Mouse (Mus musculus): ENCODE measurements around the gene Xrcc4. TPM values are rescaled to one million over a fixed set of nuclear protein-coding genes. Genes with fewer than 3 reads are reported as not detected.
"Not testable (repeated sequence)": the region's sequence is repeated elsewhere in the genome, so short reads cannot be mapped to it uniquely, and the experiment has no call there.

The Xrcc4 gene
- polyA plus RNA-seq, 1 experiment from 2014 or later, result 12.5 TPM

GRCm38 (mm10) chr13:89780276-89780675 is 309.1 kb downstream of the Xrcc4 start:
- Histone ChIP-seq H3K36me3 (ENCODE audit: control insufficient read depth, insufficient read depth, low read length) (no peaks in the 10 kb centered on the region), H3K9ac (ENCODE audit: low read length) (no peak overlapping the region), H3K4me3 (ENCODE audit: low read depth, low read length) (no peak overlapping the region), H3K4me2 (ENCODE audit: low read length) (no peak overlapping the region), H3K4me1 (ENCODE audit: control insufficient read depth, insufficient read depth, low read length) (peaks cover 5% of the 10 kb centered on the region), H3K27ac (ENCODE audit: low read depth, low read length) (no peak overlapping the region), H3K27me3 (replicated peaks; ENCODE audit: control insufficient read depth, insufficient read depth, low read length) (no peaks in the 10 kb centered on the region), H3K9me3 (replicated peaks; ENCODE audit: control insufficient read depth, low read length) (no peaks in the 10 kb centered on the region)
- WGBS, result 52% methylated on average over 3 of the region's 3 CpGs
- ATAC-seq (no peak), DNase-seq (ENCODE audit: low spot score) (no peak)

GRCm38 (mm10) chr13:89779208-89779911 is 310.0 kb downstream of the Xrcc4 start:
- H3K27me3 ChIP-seq (replicated peaks; ENCODE audit: control insufficient read depth, insufficient read depth, low read length), result no peaks in the 10 kb centered on the region
- 47% methylated on average over 7 of the region's 7 CpGs for WGBS
- no peaks in the 10 kb centered on the region for H3K9me3 ChIP-seq (replicated peaks; ENCODE audit: control insufficient read depth, low read length)
- H3K27ac ChIP-seq (ENCODE audit: low read depth, low read length), result no peak overlapping the region
- peaks cover 5% of the 10 kb centered on the region for H3K4me1 ChIP-seq (ENCODE audit: control insufficient read depth, insufficient read depth, low read length)
- no peak overlapping the region for H3K4me2 ChIP-seq (ENCODE audit: low read length)
- DNase-seq (ENCODE audit: low spot score) (peak; percentile 92), ATAC-seq (peak; percentile 73; the same call in 1 of the 2 replicates)
- no peak overlapping the region for H3K9ac ChIP-seq (ENCODE audit: low read length)
- no peak overlapping the region for H3K4me3 ChIP-seq (ENCODE audit: low read depth, low read length)
- no peaks in the 10 kb centered on the region for H3K36me3 ChIP-seq (ENCODE audit: control insufficient read depth, insufficient read depth, low read length)

- Histone ChIP-seq H3K27ac (ENCODE audit: low read depth, low read length) (no peak overlapping the region), H3K27me3 (replicated peaks; ENCODE audit: control insufficient read depth, insufficient read depth, low read length) (no peaks in the 10 kb centered on the region), H3K36me3 (ENCODE audit: control insufficient read depth, insufficient read depth, low read length) (no peaks in the 10 kb centered on the region), H3K4me3 (ENCODE audit: low read depth, low read length) (no peak overlapping the region), H3K9ac (ENCODE audit: low read length) (no peak overlapping the region), H3K4me1 (ENCODE audit: control insufficient read depth, insufficient read depth, low read length) (peaks cover 5% of the 10 kb centered on the region), H3K4me2 (ENCODE audit: low read length) (no peak overlapping the region), H3K9me3 (replicated peaks; ENCODE audit: control insufficient read depth, low read length) (no peaks in the 10 kb centered on the region)
- ATAC-seq (0 out of 2 replicates have a peak, but pooled peaks have one; percentile 24), DNase-seq (ENCODE audit: low spot score) (no peak)
- WGBS, result 11% methylated on average over 1 of the region's 1 CpGs
Observed at GRCm38 (mm10) chr13:89777764-89778163, 311.6 kb downstream of the Xrcc4 start.

GRCm38 (mm10) chr13:89777146-89777545 is 312.3 kb downstream of the Xrcc4 start:
- Histone ChIP-seq H3K4me2 (ENCODE audit: low read length) (no peak overlapping the region), H3K27me3 (replicated peaks; ENCODE audit: control insufficient read depth, insufficient read depth, low read length) (no peaks in the 10 kb centered on the region), H3K9me3 (replicated peaks; ENCODE audit: control insufficient read depth, low read length) (no peaks in the 10 kb centered on the region), H3K4me3 (ENCODE audit: low read depth, low read length) (no peak overlapping the region), H3K4me1 (ENCODE audit: control insufficient read depth, insufficient read depth, low read length) (peaks cover 5% of the 10 kb centered on the region), H3K36me3 (ENCODE audit: control insufficient read depth, insufficient read depth, low read length) (no peaks in the 10 kb centered on the region), H3K27ac (ENCODE audit: low read depth, low read length) (no peak overlapping the region), H3K9ac (ENCODE audit: low read length) (no peak overlapping the region)
- 88% methylated on average over 1 of the region's 1 CpGs for WGBS
- ATAC-seq (no peak), DNase-seq (ENCODE audit: low spot score) (no peak)

- DNase-seq (ENCODE audit: low spot score) (no peak), ATAC-seq (no peak)
- no peaks in the 10 kb centered on the region for H3K27me3 ChIP-seq (replicated peaks; ENCODE audit: control insufficient read depth, insufficient read depth, low read length)
- H3K9ac ChIP-seq (ENCODE audit: low read length), result no peak overlapping the region
- H3K4me1 ChIP-seq (ENCODE audit: control insufficient read depth, insufficient read depth, low read length), result no peaks in the 10 kb centered on the region
- no peak overlapping the region for H3K4me3 ChIP-seq (ENCODE audit: low read depth, low read length)
- H3K27ac ChIP-seq (ENCODE audit: low read depth, low read length), result no peak overlapping the region
- H3K4me2 ChIP-seq (ENCODE audit: low read length), result no peak overlapping the region
- no peaks in the 10 kb centered on the region for H3K9me3 ChIP-seq (replicated peaks; ENCODE audit: control insufficient read depth, low read length)
- 88% methylated on average over 1 of the region's 1 CpGs for WGBS
- no peaks in the 10 kb centered on the region for H3K36me3 ChIP-seq (ENCODE audit: control insufficient read depth, insufficient read depth, low read length)
Observed at GRCm38 (mm10) chr13:89766551-89766950, 322.9 kb downstream of the Xrcc4 start.

GRCm38 (mm10) chr13:89765966-89766365 is 323.4 kb downstream of the Xrcc4 start:
- Histone ChIP-seq H3K4me3 (ENCODE audit: low read depth, low read length) (no peak overlapping the region), H3K9ac (ENCODE audit: low read length) (no peak overlapping the region), H3K4me2 (ENCODE audit: low read length) (no peak overlapping the region), H3K9me3 (replicated peaks; ENCODE audit: control insufficient read depth, low read length) (no peaks in the 10 kb centered on the region), H3K27ac (ENCODE audit: low read depth, low read length) (no peak overlapping the region), H3K4me1 (ENCODE audit: control insufficient read depth, insufficient read depth, low read length) (no peaks in the 10 kb centered on the region), H3K27me3 (replicated peaks; ENCODE audit: control insufficient read depth, insufficient read depth, low read length) (no peaks in the 10 kb centered on the region), H3K36me3 (ENCODE audit: control insufficient read depth, insufficient read depth, low read length) (no peaks in the 10 kb centered on the region)
- ATAC-seq (no peak), DNase-seq (ENCODE audit: low spot score) (no peak)
- WGBS, result 91% methylated on average over 3 of the region's 3 CpGs

GRCm38 (mm10) chr13:89762339-89762738 is 327.1 kb downstream of the Xrcc4 start:
- Histone ChIP-seq H3K4me3 (ENCODE audit: low read depth, low read length) (no peak overlapping the region), H3K4me2 (ENCODE audit: low read length) (no peak overlapping the region), H3K27me3 (replicated peaks; ENCODE audit: control insufficient read depth, insufficient read depth, low read length) (no peaks in the 10 kb centered on the region), H3K36me3 (ENCODE audit: control insufficient read depth, insufficient read depth, low read length) (no peaks in the 10 kb centered on the region), H3K9me3 (replicated peaks; ENCODE audit: control insufficient read depth, low read length) (no peaks in the 10 kb centered on the region), H3K27ac (ENCODE audit: low read depth, low read length) (no peak overlapping the region), H3K9ac (ENCODE audit: low read length) (no peak overlapping the region), H3K4me1 (ENCODE audit: control insufficient read depth, insufficient read depth, low read length) (no peaks in the 10 kb centered on the region)
- ATAC-seq (no peak), DNase-seq (ENCODE audit: low spot score) (no peak)
- WGBS, result 85% methylated on average over 3 of the region's 3 CpGs

- no peaks in the 10 kb centered on the region for H3K4me1 ChIP-seq (ENCODE audit: control insufficient read depth, insufficient read depth, low read length)
- DNase-seq (ENCODE audit: low spot score) (no peak), ATAC-seq (no peak)
- no peak overlapping the region for H3K9ac ChIP-seq (ENCODE audit: low read length)
- no peak overlapping the region for H3K27ac ChIP-seq (ENCODE audit: low read depth, low read length)
- no peaks in the 10 kb centered on the region for H3K36me3 ChIP-seq (ENCODE audit: control insufficient read depth, insufficient read depth, low read length)
- no peak overlapping the region for H3K4me3 ChIP-seq (ENCODE audit: low read depth, low read length)
- no peaks in the 10 kb centered on the region for H3K9me3 ChIP-seq (replicated peaks; ENCODE audit: control insufficient read depth, low read length)
- no peaks in the 10 kb centered on the region for H3K27me3 ChIP-seq (replicated peaks; ENCODE audit: control insufficient read depth, insufficient read depth, low read length)
- H3K4me2 ChIP-seq (ENCODE audit: low read length), result no peak overlapping the region
Observed at GRCm38 (mm10) chr13:89756347-89756746, 333.1 kb downstream of the Xrcc4 start.

GRCm38 (mm10) chr13:89750562-89750961 is 338.8 kb downstream of the Xrcc4 start:
- DNase-seq (ENCODE audit: low spot score), result peak; percentile 17
- not testable (repeated sequence) for H3K9ac ChIP-seq (ENCODE audit: low read length); H3K4me2 ChIP-seq (ENCODE audit: low read length); H3K36me3 ChIP-seq (ENCODE audit: control insufficient read depth, insufficient read depth, low read length); H3K9me3 ChIP-seq (replicated peaks; ENCODE audit: control insufficient read depth, low read length); H3K27ac ChIP-seq (ENCODE audit: low read depth, low read length); H3K27me3 ChIP-seq (replicated peaks; ENCODE audit: control insufficient read depth, insufficient read depth, low read length); H3K4me3 ChIP-seq (ENCODE audit: low read depth, low read length); H3K4me1 ChIP-seq (ENCODE audit: control insufficient read depth, insufficient read depth, low read length); ATAC-seq
- 19% methylated on average over 3 of the region's 3 CpGs for WGBS

Data from forebrain, embryonic 14.5 days (tissue).